Mouse (Mus musculus): Measurements from ENCODE around the gene Tas2r129. TPM values are rescaled to one million over a fixed set of nuclear protein-coding genes. Genes with fewer than 3 reads are reported as not detected.
"Not testable (repeated sequence)": the region's sequence is repeated elsewhere in the genome, so short reads cannot be mapped to it uniquely, and the experiment has no call there.

Tas2r129 gene
- not detected in 2 replicates for polyA plus RNA-seq (2015; fragmentation: Nextera tagmentation; extraction: Ambion mirVana)

- WGBS, result 76% methylated on average over 2 of the region's 2 CpGs
- Histone ChIP-seq H3K36me3 (no peaks in the 10 kb centered on the region), H3K9ac (no peak within 1 kb of the TSS), H3K4me3 (replicated peaks) (no peak within 1 kb of the TSS), H3K27me3 (no peaks in the 10 kb centered on the region), H3K4me1 (no peaks in the 10 kb centered on the region), H3K9me3 (replicated peaks) (no peaks in the 10 kb centered on the region), H3K4me2 (replicated peaks) (no peak within 1 kb of the TSS), H3K27ac (replicated peaks) (no peak within 1 kb of the TSS)
- no peak for ATAC-seq (ENCODE audit: insufficient number of reproducible peaks, low FRiP score, low TSS enrichment, low read depth)
Observed at GRCm38 (mm10) chr6:132950802-132951201, at the start of gene Tas2r129. TSS of gene Tas2r129 (plus strand) at chr6:132951102.

GRCm38 (mm10) chr6:132909351-132909750 lies 41.6 kb upstream of the Tas2r129 start, which contains the start of gene Tas2r125:
TSS of gene Tas2r125 (plus strand) at chr6:132909651.
- no peaks in the 10 kb centered on the region for H3K9me3 ChIP-seq (replicated peaks)
- WGBS, result 85% methylated on average over 3 of the region's 3 CpGs
- ATAC-seq (ENCODE audit: insufficient number of reproducible peaks, low FRiP score, low TSS enrichment, low read depth), result no peak
- no peaks in the 10 kb centered on the region for H3K36me3 ChIP-seq
- H3K4me3 ChIP-seq (replicated peaks), result no peak within 1 kb of the TSS
- H3K27me3 ChIP-seq, result no peaks in the 10 kb centered on the region
- H3K4me1 ChIP-seq, result no peaks in the 10 kb centered on the region
- no peak within 1 kb of the TSS for H3K9ac ChIP-seq
- H3K4me2 ChIP-seq (replicated peaks), result no peak within 1 kb of the TSS
- H3K27ac ChIP-seq (replicated peaks), result no peak within 1 kb of the TSS

GRCm38 (mm10) chr6:132941376-132941775 lies 9.5 kb upstream of the Tas2r129 start:
- not testable (repeated sequence) for H3K27ac ChIP-seq (replicated peaks); H3K4me3 ChIP-seq (replicated peaks); H3K9me3 ChIP-seq (replicated peaks); H3K4me1 ChIP-seq; H3K4me2 ChIP-seq (replicated peaks); ATAC-seq (ENCODE audit: insufficient number of reproducible peaks, low FRiP score, low TSS enrichment, low read depth); H3K9ac ChIP-seq; H3K27me3 ChIP-seq; H3K36me3 ChIP-seq

GRCm38 (mm10) chr6:132957819-132958218 lies 6.9 kb downstream of the Tas2r129 start, which contains the start of gene Tas2r131:
TSS of gene Tas2r131 (minus strand) at chr6:132957919.
- Histone ChIP-seq H3K4me2 (replicated peaks) (no peak within 1 kb of the TSS), H3K4me3 (replicated peaks) (no peak within 1 kb of the TSS), H3K9me3 (replicated peaks) (no peaks in the 10 kb centered on the region), H3K36me3 (no peaks in the 10 kb centered on the region), H3K9ac (no peak within 1 kb of the TSS), H3K27ac (replicated peaks) (no peak within 1 kb of the TSS), H3K4me1 (no peaks in the 10 kb centered on the region), H3K27me3 (no peaks in the 10 kb centered on the region)
- ATAC-seq (ENCODE audit: insufficient number of reproducible peaks, low FRiP score, low TSS enrichment, low read depth), result no peak
- WGBS, result 47% methylated on average over 1 of the region's 1 CpGs

- no peaks in the 10 kb centered on the region for H3K4me1 ChIP-seq
- no peak within 1 kb of the TSS for H3K4me2 ChIP-seq (replicated peaks)
- no peaks in the 10 kb centered on the region for H3K36me3 ChIP-seq
- H3K4me3 ChIP-seq (replicated peaks), result no peak within 1 kb of the TSS
- WGBS, result 67% methylated on average over 2 of the region's 2 CpGs
- no peaks in the 10 kb centered on the region for H3K27me3 ChIP-seq
- H3K9ac ChIP-seq, result no peak within 1 kb of the TSS
- no peak for ATAC-seq (ENCODE audit: insufficient number of reproducible peaks, low FRiP score, low TSS enrichment, low read depth)
- no peaks in the 10 kb centered on the region for H3K9me3 ChIP-seq (replicated peaks)
- H3K27ac ChIP-seq (replicated peaks), result no peak within 1 kb of the TSS
Observed at GRCm38 (mm10) chr6:132980865-132981264, 30.0 kb downstream of the Tas2r129 start, which contains the start of gene Tas2r109. TSS of gene Tas2r109 (minus strand) at chr6:132980965.

Other genes with a start within 250 kb of the Tas2r129 start
- not detected in 2 replicates for gene Tas2r122, start 239.2 kb upstream of the Tas2r129 start, polyA plus RNA-seq (2015; fragmentation: Nextera tagmentation; extraction: Ambion mirVana)
- gene Tas2r115, start 213.1 kb upstream of the Tas2r129 start, polyA plus RNA-seq (2015; fragmentation: Nextera tagmentation; extraction: Ambion mirVana), result not detected in 2 replicates
- not detected in 2 replicates for gene Tas2r124, start 196.4 kb upstream of the Tas2r129 start, polyA plus RNA-seq (2015; fragmentation: Nextera tagmentation; extraction: Ambion mirVana)
- not detected in 2 replicates for gene Tas2r102, start 189.0 kb upstream of the Tas2r129 start, polyA plus RNA-seq (2015; fragmentation: Nextera tagmentation; extraction: Ambion mirVana)
- gene Tas2r136, start 172.9 kb upstream of the Tas2r129 start, polyA plus RNA-seq (2015; fragmentation: Nextera tagmentation; extraction: Ambion mirVana), result not detected in 2 replicates
- gene Tas2r117, start 148.3 kb upstream of the Tas2r129 start, polyA plus RNA-seq (2015; fragmentation: Nextera tagmentation; extraction: Ambion mirVana), result not detected in 2 replicates
- gene Tas2r123, start 104.0 kb upstream of the Tas2r129 start, polyA plus RNA-seq (2015; fragmentation: Nextera tagmentation; extraction: Ambion mirVana), result not detected in 2 replicates
- not detected in 2 replicates for gene Tas2r116, start 95.7 kb upstream of the Tas2r129 start, polyA plus RNA-seq (2015; fragmentation: Nextera tagmentation; extraction: Ambion mirVana)
- gene Tas2r110, start 83.1 kb upstream of the Tas2r129 start, polyA plus RNA-seq (2015; fragmentation: Nextera tagmentation; extraction: Ambion mirVana), result not detected in 2 replicates
- gene Tas2r113, start 58.1 kb upstream of the Tas2r129 start, polyA plus RNA-seq (2015; fragmentation: Nextera tagmentation; extraction: Ambion mirVana), result not detected in 2 replicates
- not detected in 2 replicates for gene Tas2r125, start 41.5 kb upstream of the Tas2r129 start, polyA plus RNA-seq (2015; fragmentation: Nextera tagmentation; extraction: Ambion mirVana)
- gene Tas2r131, start 6.8 kb downstream of the Tas2r129 start, polyA plus RNA-seq (2015; fragmentation: Nextera tagmentation; extraction: Ambion mirVana), result not detected in 2 replicates
- not detected in 2 replicates for gene Tas2r109, start 29.9 kb downstream of the Tas2r129 start, polyA plus RNA-seq (2015; fragmentation: Nextera tagmentation; extraction: Ambion mirVana)
- not detected in 2 replicates for gene Tas2r103, start 86.0 kb downstream of the Tas2r129 start, polyA plus RNA-seq (2015; fragmentation: Nextera tagmentation; extraction: Ambion mirVana)
- gene Tas2r140, start 104.7 kb downstream of the Tas2r129 start, polyA plus RNA-seq (2015; fragmentation: Nextera tagmentation; extraction: Ambion mirVana), result not detected in 2 replicates
- 81.3 and 83.0 TPM in 2 replicates for gene Smim10l1, start 153.8 kb downstream of the Tas2r129 start, polyA plus RNA-seq (2015; fragmentation: Nextera tagmentation; extraction: Ambion mirVana)

Data from embryonic facial prominence, embryonic 15.5 days (tissue).